Mouse (Mus musculus) liver, embryonic 14.5 days (tissue): ENCODE data around the gene Cep68. TPM values are rescaled to one million over a fixed set of nuclear protein-coding genes. Genes with fewer than 3 reads are reported as not detected.
A peak's percentile ranks its signal among the peaks of the same experiment; 100 is the strongest.

Experiments used
- ATAC-seq: fragments of 200-750 bp; cut with Nextera tagmentation; 2 replicates; pipeline ENCODE4 v1.8.0; 2017; ENCODE audit warnings: moderate number of reproducible peaks, mild to moderate bottlenecking, moderate library complexity; ENCODE audit not compliant: insufficient read depth
- DNase-seq, 3 experiments: peaks; one replicate each; pipeline ENCODE4 v3.0.0-alpha.2; 2012 to 2013; ENCODE audit warnings: low read depth in 3 of 3, low spot score in 3 of 3
- H3K27ac ChIP-seq: fragments of 300-500 bp; sonication (generic); 2 replicates; pipeline ENCODE4 v1.5.1; 2014; ENCODE audit warnings: moderate library complexity, mild to moderate bottlenecking, control low read depth, inconsistent platforms
- H3K27me3 ChIP-seq: fragments of 300-500 bp; sonication (generic); 2 replicates; pipeline ENCODE4 v1.6.1; 2014; ENCODE audit warnings: mild to moderate bottlenecking, low read length, moderate library complexity; ENCODE audit not compliant: control insufficient read depth, insufficient read depth
- H3K36me3 ChIP-seq: fragments of 300-500 bp; sonication (generic); replicated peaks from 2 replicates; pipeline ENCODE4 v1.6.1; 2014; ENCODE audit warnings: low read depth; ENCODE audit not compliant: control insufficient read depth, insufficient read depth
- H3K4me1 ChIP-seq, 2 experiments: fragments of 200-500 bp in 1 of 2; fragments of 300-500 bp in 1 of 2; sonication (generic) in 1 of 2; replicated peaks; 2 replicates each; pipeline ENCODE4 v1.6.1; 2012 to 2014; ENCODE audit warnings: antibody characterized with exemption in 1 of 2, inconsistent platforms in 1 of 2, low read length in 1 of 2; ENCODE audit not compliant: control insufficient read depth in 2 of 2, insufficient read depth in 2 of 2
- H3K4me2 ChIP-seq: fragments of 300-500 bp; sonication (generic); 2 replicates; pipeline ENCODE4 v1.6.1; 2014; ENCODE audit warnings: low read depth, mild to moderate bottlenecking, control low read depth, moderate library complexity
- H3K4me3 ChIP-seq, 2 experiments: fragments of 200-500 bp in 1 of 2; fragments of 300-500 bp in 1 of 2; sonication (generic) in 1 of 2; 2 replicates each; pipeline ENCODE4 v1.5.1; 2012 to 2014; ENCODE audit warnings: low read depth in 2 of 2, low read length in 2 of 2, mild to moderate bottlenecking in 2 of 2, control low read depth in 1 of 2, inconsistent platforms in 1 of 2, moderate library complexity in 1 of 2; ENCODE audit not compliant: insufficient read depth in 1 of 2
- H3K9ac ChIP-seq: fragments of 300-500 bp; sonication (generic); replicated peaks from 2 replicates; pipeline ENCODE4 v1.6.1; 2014; ENCODE audit warnings: mild to moderate bottlenecking, control low read depth, moderate library complexity
- H3K9me3 ChIP-seq: fragments of 300-500 bp; sonication (generic); 2 replicates; pipeline ENCODE4 v1.6.1; 2016; ENCODE audit warnings: low read length, mixed read lengths; ENCODE audit not compliant: control insufficient read depth
- CTCF ChIP-seq: IDR thresholded peaks from 2 replicates; pipeline ENCODE4 v1.5.1; 2016; ENCODE audit warnings: antibody characterized with exemption, low read depth, control low read depth
- EP300 ChIP-seq: IDR thresholded peaks from 2 replicates; pipeline ENCODE4 v1.6.1; 2016; ENCODE audit warnings: antibody characterized with exemption, low read depth
- WGBS: fragments of 180-500 bp; shearing (Covaris S2); extraction: QIAGEN DNeasy Blood & Tissue Kit; methylation state at CpG from one replicate; pipeline ENCODE4 v1.1.7; 2014; ENCODE audit not compliant: insufficient replicate concordance; 5-methylcytosine and 5-hydroxymethylcytosine counted together
- polyA plus RNA-seq, 2 experiments: library from polyadenylated mRNA; depleted of rRNA in 1 of 2; stranded (reverse) in 1 of 2; unstranded in 1 of 2; fragments of >200 nt; fragmentation: Nextera tagmentation in 1 of 2; extraction: Ambion mirVana in 1 of 2; gene quantifications; 2 replicates each; pipeline versions ENCODE4 v1.2.1 to v1.2.3; 2012 to 2014

Cep68 gene
- polyA plus RNA-seq, 2 experiments: 4.5 to 4.8 TPM

DNA sequence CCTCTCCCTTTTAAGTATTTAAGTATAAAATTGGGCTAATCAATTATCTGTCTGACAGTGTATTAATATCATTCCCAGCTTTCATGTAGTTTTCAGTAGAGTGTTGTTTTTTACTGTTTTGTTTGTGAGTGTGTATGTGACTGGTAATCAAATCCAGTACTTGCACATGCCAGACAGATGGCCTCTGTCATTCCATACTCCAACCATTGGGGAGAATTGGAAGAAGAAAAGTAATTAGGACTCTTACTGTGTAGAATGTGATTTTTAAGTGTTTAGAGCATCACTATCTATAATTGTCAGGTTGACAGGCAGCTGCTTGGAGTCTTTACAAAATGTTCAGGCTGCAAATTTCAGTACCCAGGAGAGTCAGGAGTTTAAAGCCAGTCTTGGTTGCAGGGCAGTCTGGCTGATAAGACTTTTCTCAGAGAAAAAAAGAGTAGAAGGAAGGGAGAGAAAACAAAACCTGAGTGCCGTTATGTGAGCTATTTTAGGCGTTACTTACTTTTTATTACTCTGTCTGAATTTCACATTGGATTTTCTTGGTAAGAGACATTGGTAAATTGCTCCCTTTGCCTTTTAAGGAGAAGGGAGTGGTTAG is 42.5 kb downstream of the Cep68 start:
- DNase-seq: no peak
- Histone ChIP-seq H3K4me2 (no peak overlapping the region), H3K4me3 (no peak overlapping the region), H3K36me3 (peaks cover 2% of the 10 kb centered on the region; the same call in 1 of the 2 replicates), H3K27me3 (no peaks in the 10 kb centered on the region), H3K4me1 (peaks cover 17 to 32% of the 10 kb centered on the region in 2 experiments), H3K27ac (no peak overlapping the region), H3K9me3 (no peaks in the 10 kb centered on the region), H3K9ac (no peak overlapping the region)
- no peak for TF ChIP-seq CTCF
- TF ChIP-seq EP300: no peak
- 31% methylated on average over 2 of the region's 2 CpGs for WGBS
- no peak for ATAC-seq

DNA sequence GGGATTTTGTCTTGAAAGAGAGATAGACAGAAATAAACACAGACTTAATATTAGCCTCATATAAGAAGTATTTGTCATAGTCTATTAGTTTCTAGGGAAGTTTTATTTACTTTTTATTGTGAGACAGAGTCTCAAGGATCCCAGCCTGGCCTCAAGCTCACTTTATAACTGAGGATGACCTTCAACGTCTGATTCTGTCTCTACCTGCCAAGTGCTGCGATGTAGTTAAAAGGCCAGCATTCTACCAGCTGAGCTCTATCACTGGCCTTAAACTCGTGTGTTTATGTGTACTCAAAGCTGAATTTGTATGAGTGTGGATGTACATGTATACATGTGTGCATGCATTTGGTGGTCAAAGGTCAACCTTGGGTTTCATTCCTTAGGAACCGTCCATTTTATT is 43.7 kb downstream of the Cep68 start:
- no peak overlapping the region; the same call in none of the 2 replicates for H3K4me2 ChIP-seq
- TF ChIP-seq CTCF: no peak
- TF ChIP-seq EP300: no peak
- no peak for DNase-seq
- H3K27me3 ChIP-seq: no peaks in the 10 kb centered on the region
- ATAC-seq: no peak
- WGBS: 59% methylated on average over 4 of the region's 4 CpGs
- H3K4me1 ChIP-seq: peaks cover 17 to 30% of the 10 kb centered on the region in 2 experiments
- H3K4me3 ChIP-seq: no peak overlapping the region
- H3K27ac ChIP-seq: no peak overlapping the region
- H3K36me3 ChIP-seq: peaks cover 2% of the 10 kb centered on the region; the same call in 1 of the 2 replicates
- no peaks in the 10 kb centered on the region for H3K9me3 ChIP-seq
- no peak overlapping the region for H3K9ac ChIP-seq

DNA sequence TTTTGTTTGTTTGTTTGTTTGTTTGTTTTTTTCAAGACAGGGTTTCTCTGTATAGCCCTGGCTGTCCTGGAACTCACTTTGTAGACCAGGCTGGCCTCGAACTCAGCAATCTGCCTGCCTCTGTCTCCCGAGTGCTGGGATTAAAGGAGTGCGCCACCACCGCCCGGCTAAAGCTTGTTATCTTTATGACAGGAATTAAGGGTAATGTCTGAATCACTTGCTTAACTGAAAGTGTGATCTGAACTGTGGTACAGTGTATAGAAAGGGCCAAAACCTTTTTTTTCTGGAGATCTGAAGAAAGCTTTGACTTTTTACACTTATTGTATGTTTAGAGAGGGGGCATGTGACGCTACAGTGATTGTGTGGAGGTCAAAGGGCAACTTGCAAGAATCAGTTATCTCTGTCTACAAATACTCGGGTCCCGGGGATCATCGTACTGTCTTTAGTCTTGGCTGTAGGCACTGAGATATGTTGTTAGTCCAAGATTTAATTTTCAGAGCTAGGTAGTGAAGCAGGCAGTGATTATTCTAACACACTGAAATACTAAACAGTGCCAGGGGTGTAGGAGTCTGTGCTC is 44.3 kb downstream of the Cep68 start:
- Histone ChIP-seq H3K4me1 (peaks cover 14 to 33% of the 10 kb centered on the region in 2 experiments), H3K4me2 (peak overlapping the region; percentile 11; the same call in 1 of the 2 replicates), H3K9me3 (no peaks in the 10 kb centered on the region), H3K27me3 (no peaks in the 10 kb centered on the region), H3K9ac (no peak overlapping the region), H3K36me3 (peaks cover 2% of the 10 kb centered on the region; the same call in 1 of the 2 replicates), H3K27ac (no peak overlapping the region), H3K4me3 (no peak overlapping the region)
- 37% methylated on average over 9 of the region's 9 CpGs for WGBS
- DNase-seq (no peak), ATAC-seq (no peak)
- TF ChIP-seq CTCF (no peak), EP300 (no peak)

DNA sequence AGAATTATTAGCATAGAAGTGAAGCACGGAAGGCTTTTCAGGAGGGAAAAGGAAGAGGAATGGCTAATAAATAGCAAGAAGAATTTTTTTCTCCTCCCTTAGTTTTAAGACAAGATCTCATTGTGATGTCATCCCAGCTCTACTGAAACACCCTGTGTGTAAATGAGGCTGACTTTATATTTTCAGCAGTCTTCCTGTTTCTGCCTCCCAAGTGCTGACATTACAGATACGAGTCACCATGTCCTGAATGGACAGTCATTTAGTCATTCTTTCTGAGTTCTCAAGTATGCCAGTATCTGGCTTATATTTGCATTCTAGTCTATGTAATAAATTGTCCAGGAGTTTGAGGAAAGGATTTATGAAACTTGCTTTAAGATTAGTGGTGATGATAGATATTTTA is 44.9 kb downstream of the Cep68 start:
- DNase-seq: no peak
- Histone ChIP-seq H3K4me1 (peaks cover 14 to 35% of the 10 kb centered on the region in 2 experiments), H3K4me2 (peak overlapping the region; percentile 36; the same call in 1 of the 2 replicates), H3K9ac (no peak overlapping the region), H3K36me3 (peaks cover 2% of the 10 kb centered on the region; the same call in 1 of the 2 replicates), H3K9me3 (no peaks in the 10 kb centered on the region), H3K4me3 (no peak overlapping the region), H3K27me3 (no peaks in the 10 kb centered on the region), H3K27ac (no peak overlapping the region)
- TF ChIP-seq CTCF (no peak), EP300 (no peak)
- no peak for ATAC-seq
- WGBS: 72% methylated on average over 2 of the region's 2 CpGs

DNA sequence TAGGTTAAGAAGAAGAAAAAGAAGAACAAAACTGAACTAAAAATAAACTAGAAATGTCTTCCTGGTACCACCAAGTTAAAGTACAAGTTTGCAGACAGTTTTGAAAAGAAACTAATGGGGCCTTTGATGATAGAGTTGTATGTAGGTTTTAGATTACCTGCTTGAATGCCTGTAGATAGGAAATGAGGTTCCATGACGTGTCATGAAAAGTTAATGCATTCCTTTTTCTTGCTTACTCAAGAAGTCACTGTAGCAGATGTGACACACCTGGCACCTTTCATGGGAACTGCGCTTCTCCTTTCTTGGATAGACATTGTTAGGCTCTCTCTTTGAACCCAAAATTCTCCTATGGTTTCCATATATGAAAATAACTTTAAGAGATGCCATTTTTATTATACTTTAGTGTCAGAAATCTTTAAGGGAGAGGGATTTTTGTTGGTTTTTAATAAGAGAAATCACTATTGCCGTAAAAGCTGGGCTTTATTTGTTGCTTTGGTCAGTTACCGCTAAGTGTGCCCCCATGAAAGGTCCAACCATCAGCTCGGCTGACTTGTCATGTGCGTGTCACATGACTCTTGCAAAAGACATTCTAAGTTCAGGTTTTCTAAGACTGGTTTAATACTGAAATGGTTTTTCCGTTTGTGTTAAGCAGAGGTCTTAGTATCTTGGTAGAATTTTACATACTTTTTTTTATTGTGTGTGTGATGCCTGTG is 46.8 kb downstream of the Cep68 start:
- WGBS: 31% methylated on average over 7 of the region's 7 CpGs
- H3K27me3 ChIP-seq: no peaks in the 10 kb centered on the region
- H3K4me2 ChIP-seq: peak overlapping the region; percentile 94
- H3K9me3 ChIP-seq: no peaks in the 10 kb centered on the region
- H3K36me3 ChIP-seq: no peaks in the 10 kb centered on the region
- peaks cover 14 to 31% of the 10 kb centered on the region in 2 experiments for H3K4me1 ChIP-seq
- peak overlapping the region; percentile 86 for H3K27ac ChIP-seq
- DNase-seq: peak; percentile 22 to 37 (median 26)
- no peak for TF ChIP-seq CTCF
- TF ChIP-seq EP300: no peak
- H3K4me3 ChIP-seq: peak overlapping the region; percentile 90 to 97
- ATAC-seq: no peak
- peak overlapping the region; percentile 100 for H3K9ac ChIP-seq
